Mouse (Mus musculus): ENCODE measurements around the gene Gata3. TPM values are rescaled to one million over a fixed set of nuclear protein-coding genes. Genes with fewer than 3 reads are reported as not detected.

Gata3 gene
- polyA plus RNA-seq, 1 experiment = 4.0 TPM

DNA sequence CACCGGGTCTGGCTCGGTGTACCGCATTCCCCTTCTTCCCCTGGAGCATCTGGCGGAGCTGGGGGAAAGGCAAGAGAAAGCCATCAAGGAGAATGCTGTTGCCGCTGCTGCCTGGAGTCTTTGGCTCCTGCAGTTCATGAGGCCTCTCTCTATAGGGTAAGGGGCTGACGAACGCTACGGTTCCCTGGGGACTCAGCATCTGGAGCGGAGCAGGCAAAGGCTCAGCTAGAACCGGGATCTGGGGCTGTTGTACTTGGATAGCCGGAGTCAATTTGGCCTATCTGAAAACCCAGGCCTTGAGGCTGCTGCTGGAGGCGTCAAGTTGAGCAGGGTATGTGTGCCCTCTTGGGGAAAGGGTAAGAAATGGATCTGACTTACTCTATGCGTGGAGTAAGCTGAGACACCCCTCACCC lies 8.2 kb downstream of the Gata3 start:
- TF ChIP-seq MYOG (IDR thresholded peaks at IDR 0.05; ENCODE audit: control insufficient read depth, extremely low read depth, insufficient read length) (no peak), USF1 (IDR thresholded peaks at IDR 0.05; ENCODE audit: low read depth) (no peak), CTCF (IDR thresholded peaks at IDR 0.05; ENCODE audit: control insufficient read depth, insufficient read depth, insufficient read length) (no peak), MYOD1 (IDR thresholded peaks at IDR 0.05; ENCODE audit: control insufficient read depth, insufficient read length, low read depth) (no peak), MAX (IDR thresholded peaks at IDR 0.05) (no peak), CEBPB (IDR thresholded peaks at IDR 0.05; ENCODE audit: low read depth) (no peak), FOSL1 (IDR thresholded peaks at IDR 0.05; ENCODE audit: insufficient read depth, low read length, poor library complexity, severe bottlenecking) (no peak)
- Histone ChIP-seq H3K36me3 (ENCODE audit: control insufficient read depth, insufficient read depth) (no peaks in the 10 kb centered on the region), H3K79me2 (ENCODE audit: control insufficient read depth, insufficient read depth) (peaks cover 8% of the 10 kb centered on the region), H3K79me3 (ENCODE audit: low read depth) (no peaks in the 10 kb centered on the region), H3K27me3 (ENCODE audit: control insufficient read depth, insufficient read depth, insufficient read length) (no peaks in the 10 kb centered on the region), H3ac (ENCODE audit: control insufficient read depth, insufficient read length, low read depth) (no peak overlapping the region), H3K4me3 (ENCODE audit: insufficient read depth, poor library complexity, severe bottlenecking) (no peak overlapping the region)

DNA sequence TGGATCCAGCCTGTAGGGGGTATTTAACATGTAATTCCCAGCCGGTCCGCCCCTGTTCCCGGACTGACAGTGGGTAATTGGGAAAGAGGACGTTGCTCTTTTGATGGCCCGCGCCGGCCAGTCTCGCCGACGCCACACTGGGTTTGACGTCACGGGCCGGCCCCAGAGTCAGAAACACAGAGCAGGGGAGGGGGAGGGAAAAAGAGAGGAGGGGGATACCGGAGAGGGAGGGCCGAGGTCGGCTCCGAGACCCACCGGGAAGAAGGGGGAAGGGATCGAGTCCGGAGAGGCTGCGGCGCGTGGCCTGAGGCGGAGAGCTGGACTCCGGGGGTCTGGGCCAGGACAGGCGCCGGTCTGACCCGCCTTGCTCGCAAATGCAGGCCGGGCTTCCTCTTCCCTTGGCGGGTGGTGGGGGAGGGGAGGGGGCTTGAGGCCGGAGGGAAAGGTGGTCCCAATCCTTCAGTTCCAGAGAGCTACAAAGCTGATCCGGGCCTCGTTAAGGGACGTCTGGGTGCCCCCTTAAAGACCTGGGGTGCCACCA lies 8.7 kb downstream of the Gata3 start, which contains the start of gene 4930412O13Rik:
Gene 4930412O13Rik, plus strand, starts transcription at position 202 of the 541 bp plus-strand sequence.
- Histone ChIP-seq H3ac (ENCODE audit: control insufficient read depth, insufficient read length, low read depth) (no peak within 1 kb of the TSS), H3K79me2 (ENCODE audit: control insufficient read depth, insufficient read depth) (peaks cover 11% of the 10 kb centered on the region), H3K27me3 (ENCODE audit: control insufficient read depth, insufficient read depth, insufficient read length) (no peaks in the 10 kb centered on the region), H3K79me3 (ENCODE audit: low read depth) (no peaks in the 10 kb centered on the region), H3K36me3 (ENCODE audit: control insufficient read depth, insufficient read depth) (no peaks in the 10 kb centered on the region), H3K4me3 (ENCODE audit: insufficient read depth, poor library complexity, severe bottlenecking) (no peak within 1 kb of the TSS)
- no peak for TF ChIP-seq CTCF (IDR thresholded peaks at IDR 0.05; ENCODE audit: control insufficient read depth, insufficient read depth, insufficient read length)
- TF ChIP-seq MAX (IDR thresholded peaks at IDR 0.05) = no peak
- no peak for TF ChIP-seq USF1 (IDR thresholded peaks at IDR 0.05; ENCODE audit: low read depth)
- TF ChIP-seq MYOD1 (IDR thresholded peaks at IDR 0.05; ENCODE audit: control insufficient read depth, insufficient read length, low read depth) = no peak

DNA sequence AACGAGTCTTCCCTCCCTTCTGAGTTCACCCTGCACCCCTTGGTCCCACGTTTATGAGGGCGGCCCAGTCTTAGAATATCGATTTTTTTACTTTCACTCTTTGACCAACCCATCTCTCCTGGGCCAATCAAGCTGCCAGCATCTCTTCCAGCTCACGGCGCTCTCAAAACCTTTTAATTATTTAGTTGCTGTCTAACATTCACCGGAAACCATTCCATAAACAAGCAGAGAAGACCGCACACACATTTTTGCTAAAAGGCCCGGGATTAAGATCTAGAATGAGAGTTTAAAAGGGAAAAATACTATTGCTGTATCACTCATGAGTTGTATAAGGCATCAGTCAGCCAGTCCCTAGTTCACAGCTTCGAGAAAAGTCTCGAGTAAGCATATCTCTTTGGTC lies 9.6 kb downstream of the Gata3 start:
- Histone ChIP-seq H3K27me3 (ENCODE audit: control insufficient read depth, insufficient read depth, insufficient read length) (no peaks in the 10 kb centered on the region), H3K36me3 (ENCODE audit: control insufficient read depth, insufficient read depth) (no peaks in the 10 kb centered on the region), H3K79me2 (ENCODE audit: control insufficient read depth, insufficient read depth) (peaks cover 11% of the 10 kb centered on the region), H3K79me3 (ENCODE audit: low read depth) (no peaks in the 10 kb centered on the region), H3ac (ENCODE audit: control insufficient read depth, insufficient read length, low read depth) (no peak overlapping the region), H3K4me3 (ENCODE audit: insufficient read depth, poor library complexity, severe bottlenecking) (no peak overlapping the region)
- TF ChIP-seq MAX (IDR thresholded peaks at IDR 0.05) (no peak), FOSL1 (IDR thresholded peaks at IDR 0.05; ENCODE audit: insufficient read depth, low read length, poor library complexity, severe bottlenecking) (no peak), USF1 (IDR thresholded peaks at IDR 0.05; ENCODE audit: low read depth) (no peak)

DNA sequence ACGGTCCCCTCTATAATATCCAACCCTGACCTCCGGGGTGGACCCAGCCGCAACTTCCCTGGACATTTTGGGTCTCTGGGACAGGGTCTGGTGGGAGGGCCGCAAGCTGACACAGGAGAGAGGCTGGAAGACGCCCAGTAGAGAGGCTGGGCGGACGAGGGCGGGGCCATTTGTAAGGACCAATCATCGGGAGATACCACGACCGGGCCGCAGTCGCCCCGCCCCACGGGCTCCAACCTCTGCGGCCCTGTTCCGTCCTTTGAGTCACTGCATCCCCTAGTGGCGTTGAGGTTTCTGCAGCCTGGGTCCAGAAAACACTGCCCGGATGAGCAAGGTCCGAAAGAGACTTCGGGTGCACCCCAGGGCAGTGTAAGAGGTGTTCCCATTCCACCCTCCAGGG lies 10.3 kb downstream of the Gata3 start:
- peaks cover 11% of the 10 kb centered on the region for H3K79me2 ChIP-seq (ENCODE audit: control insufficient read depth, insufficient read depth)
- H3ac ChIP-seq (ENCODE audit: control insufficient read depth, insufficient read length, low read depth) = peak overlapping the region; percentile 46
- H3K36me3 ChIP-seq (ENCODE audit: control insufficient read depth, insufficient read depth) = no peaks in the 10 kb centered on the region
- no peaks in the 10 kb centered on the region for H3K79me3 ChIP-seq (ENCODE audit: low read depth)
- H3K4me3 ChIP-seq (ENCODE audit: insufficient read depth, poor library complexity, severe bottlenecking) = peak overlapping the region; percentile 38
- no peaks in the 10 kb centered on the region for H3K27me3 ChIP-seq (ENCODE audit: control insufficient read depth, insufficient read depth, insufficient read length)
- TF ChIP-seq MYOG (IDR thresholded peaks at IDR 0.05; ENCODE audit: control insufficient read depth, extremely low read depth, insufficient read length) (no peak), MYOD1 (IDR thresholded peaks at IDR 0.05; ENCODE audit: control insufficient read depth, insufficient read length, low read depth) (no peak), MAX (IDR thresholded peaks at IDR 0.05) (no peak), CTCF (IDR thresholded peaks at IDR 0.05; ENCODE audit: control insufficient read depth, insufficient read depth, insufficient read length) (peak; percentile 83), FOSL1 (IDR thresholded peaks at IDR 0.05; ENCODE audit: insufficient read depth, low read length, poor library complexity, severe bottlenecking) (no peak), USF1 (IDR thresholded peaks at IDR 0.05; ENCODE audit: low read depth) (no peak)

DNA sequence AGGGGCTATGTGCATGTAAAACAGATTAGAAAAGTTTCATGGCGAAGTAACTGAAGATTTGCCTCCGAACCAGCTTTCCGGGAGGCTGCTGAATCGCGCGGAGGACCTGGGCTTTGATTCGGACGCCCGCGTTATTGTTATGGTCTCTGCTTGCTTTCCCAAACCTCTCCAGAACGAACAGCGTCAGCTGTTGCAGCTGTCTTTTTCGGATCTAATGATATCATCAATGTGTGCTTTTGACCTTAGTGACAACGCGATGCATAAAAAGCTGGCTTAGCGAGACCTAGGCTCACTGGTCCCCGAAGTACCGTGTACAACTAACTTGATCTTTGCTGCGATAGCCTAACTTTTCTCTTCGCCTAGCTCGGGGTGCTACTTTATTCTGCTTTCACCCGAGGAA lies 10.7 kb downstream of the Gata3 start:
- peaks cover 11% of the 10 kb centered on the region for H3K79me2 ChIP-seq (ENCODE audit: control insufficient read depth, insufficient read depth)
- H3ac ChIP-seq (ENCODE audit: control insufficient read depth, insufficient read length, low read depth) = peak overlapping the region; percentile 46
- no peaks in the 10 kb centered on the region for H3K36me3 ChIP-seq (ENCODE audit: control insufficient read depth, insufficient read depth)
- TF ChIP-seq FOSL1 (IDR thresholded peaks at IDR 0.05; ENCODE audit: insufficient read depth, low read length, poor library complexity, severe bottlenecking) (no peak), CEBPB (IDR thresholded peaks at IDR 0.05; ENCODE audit: low read depth) (no peak), MYOG (IDR thresholded peaks at IDR 0.05; ENCODE audit: control insufficient read depth, extremely low read depth, insufficient read length) (no peak), USF1 (IDR thresholded peaks at IDR 0.05; ENCODE audit: low read depth) (no peak), MAX (IDR thresholded peaks at IDR 0.05) (no peak), CTCF (IDR thresholded peaks at IDR 0.05; ENCODE audit: control insufficient read depth, insufficient read depth, insufficient read length) (no peak), MYOD1 (IDR thresholded peaks at IDR 0.05; ENCODE audit: control insufficient read depth, insufficient read length, low read depth) (peak; percentile 63)
- H3K79me3 ChIP-seq (ENCODE audit: low read depth) = no peaks in the 10 kb centered on the region
- peak overlapping the region; percentile 38 for H3K4me3 ChIP-seq (ENCODE audit: insufficient read depth, poor library complexity, severe bottlenecking)
- no peaks in the 10 kb centered on the region for H3K27me3 ChIP-seq (ENCODE audit: control insufficient read depth, insufficient read depth, insufficient read length)

DNA sequence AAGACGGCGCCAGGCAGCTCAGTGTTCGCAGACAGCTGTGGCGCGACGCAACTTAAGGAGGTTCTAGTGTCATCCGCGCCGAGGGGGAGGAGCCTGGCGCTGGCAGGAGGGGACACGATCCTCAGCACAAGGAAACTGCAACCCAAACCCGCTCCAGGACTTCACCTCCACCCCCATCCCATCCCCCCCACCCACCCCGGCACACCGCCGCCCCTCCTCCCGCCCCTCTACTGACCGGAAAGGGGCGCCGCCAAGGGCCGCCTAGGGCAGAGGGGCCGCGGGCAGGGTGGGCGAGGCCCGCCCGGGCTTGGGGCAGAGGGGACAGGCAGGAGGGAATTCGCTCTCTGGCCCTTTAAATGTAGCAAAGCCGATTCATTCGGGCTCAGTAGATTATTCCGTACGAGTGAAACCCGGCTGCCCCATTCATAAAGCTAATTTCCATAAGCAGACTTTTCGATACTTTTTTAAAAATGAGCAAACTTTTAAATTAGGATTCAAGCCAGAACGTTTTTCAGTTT lies 11.2 kb downstream of the Gata3 start:
- TF ChIP-seq CTCF (IDR thresholded peaks at IDR 0.05; ENCODE audit: control insufficient read depth, insufficient read depth, insufficient read length) (no peak), CEBPB (IDR thresholded peaks at IDR 0.05; ENCODE audit: low read depth) (no peak), USF1 (IDR thresholded peaks at IDR 0.05; ENCODE audit: low read depth) (no peak), MAX (IDR thresholded peaks at IDR 0.05) (peak; percentile 42), MYOD1 (IDR thresholded peaks at IDR 0.05; ENCODE audit: control insufficient read depth, insufficient read length, low read depth) (peak; percentile 27), MYOG (IDR thresholded peaks at IDR 0.05; ENCODE audit: control insufficient read depth, extremely low read depth, insufficient read length) (no peak)
- H3K27me3 ChIP-seq (ENCODE audit: control insufficient read depth, insufficient read depth, insufficient read length) = no peaks in the 10 kb centered on the region

More for the DNA sequence above, 11.2 kb downstream of the Gata3 start:
- peak overlapping the region; percentile 38 for H3K4me3 ChIP-seq (ENCODE audit: insufficient read depth, poor library complexity, severe bottlenecking)
- no peaks in the 10 kb centered on the region for H3K36me3 ChIP-seq (ENCODE audit: control insufficient read depth, insufficient read depth)
- H3K79me3 ChIP-seq (ENCODE audit: low read depth) = no peaks in the 10 kb centered on the region
- H3K79me2 ChIP-seq (ENCODE audit: control insufficient read depth, insufficient read depth) = peaks cover 11% of the 10 kb centered on the region
- peak overlapping the region; percentile 46 for H3ac ChIP-seq (ENCODE audit: control insufficient read depth, insufficient read length, low read depth)

Measured in C2C12 (cell line).